Mouse (Mus musculus) stomach, embryonic 14.5 days (tissue): Measurements from ENCODE around the gene Gucd1. TPM values are rescaled to one million over a fixed set of nuclear protein-coding genes. Genes with fewer than 3 reads are reported as not detected.
"Not testable (repeated sequence)": the region's sequence is repeated elsewhere in the genome, so short reads cannot be mapped to it uniquely, and the experiment has no call there.

ENCODE experiments used
- ATAC-seq: fragments of 200-750 bp; cut with Nextera tagmentation; 2 replicates; pipeline ENCODE4 v1.8.0; 2017; ENCODE audit warnings: low read depth, moderate TSS enrichment; ENCODE audit not compliant: insufficient number of reproducible peaks, insufficient read depth, low FRiP score
- H3K27ac ChIP-seq: fragments of 300-500 bp; sonication (generic); 2 replicates; pipeline ENCODE4 v1.5.1; 2014; ENCODE audit warnings: mild to moderate bottlenecking, low read length, moderate library complexity, mixed read lengths
- H3K27me3 ChIP-seq: fragments of 300-500 bp; sonication (generic); 2 replicates; pipeline ENCODE4 v1.6.1; 2014; ENCODE audit warnings: low read length, control low read depth, mixed read lengths; ENCODE audit not compliant: control insufficient read depth, insufficient read depth
- H3K36me3 ChIP-seq: fragments of 300-500 bp; sonication (generic); 2 replicates; pipeline ENCODE4 v1.6.1; 2014; ENCODE audit warnings: mild to moderate bottlenecking, control low read depth, low read length, moderate library complexity, mixed read lengths; ENCODE audit not compliant: control insufficient read depth, insufficient read depth
- H3K4me1 ChIP-seq: fragments of 300-500 bp; sonication (generic); 2 replicates; pipeline ENCODE4 v1.6.1; 2014; ENCODE audit warnings: low read length, control low read depth, mixed read lengths; ENCODE audit not compliant: control insufficient read depth, insufficient read depth
- H3K4me2 ChIP-seq: fragments of 300-500 bp; sonication (generic); replicated peaks from 2 replicates; pipeline ENCODE4 v1.6.1; 2014; ENCODE audit warnings: low read depth, low read length, control low read depth
- H3K4me3 ChIP-seq: fragments of 300-500 bp; sonication (generic); 2 replicates; pipeline ENCODE4 v1.5.1; 2014; ENCODE audit warnings: low read depth, low read length, control low read depth
- H3K9ac ChIP-seq: fragments of 300-500 bp; sonication (generic); replicated peaks from 2 replicates; pipeline ENCODE4 v1.6.1; 2014; ENCODE audit warnings: low read depth, mild to moderate bottlenecking, control low read depth, low read length, moderate library complexity, mixed read lengths
- H3K9me3 ChIP-seq: fragments of 300-500 bp; sonication (generic); 2 replicates; pipeline ENCODE4 v1.6.1; 2016; ENCODE audit warnings: low read depth, low read length, control low read depth; ENCODE audit not compliant: control insufficient read depth
- WGBS: fragments of 180-500 bp; shearing (Covaris S2); extraction: QIAGEN DNeasy Blood & Tissue Kit; methylation state at CpG from one replicate; pipeline ENCODE4 v1.1.7; 2014; 5-methylcytosine and 5-hydroxymethylcytosine counted together
- polyA plus RNA-seq: library from polyadenylated mRNA; unstranded; fragments of >200 nt; fragmentation: Nextera tagmentation; extraction: Ambion mirVana; gene quantifications from 2 replicates; pipeline ENCODE4 v1.2.1, GENCODE M21; 2014

Gucd1 gene
- polyA plus RNA-seq, 1 experiment from 2014 or later = 29.9 TPM

DNA sequence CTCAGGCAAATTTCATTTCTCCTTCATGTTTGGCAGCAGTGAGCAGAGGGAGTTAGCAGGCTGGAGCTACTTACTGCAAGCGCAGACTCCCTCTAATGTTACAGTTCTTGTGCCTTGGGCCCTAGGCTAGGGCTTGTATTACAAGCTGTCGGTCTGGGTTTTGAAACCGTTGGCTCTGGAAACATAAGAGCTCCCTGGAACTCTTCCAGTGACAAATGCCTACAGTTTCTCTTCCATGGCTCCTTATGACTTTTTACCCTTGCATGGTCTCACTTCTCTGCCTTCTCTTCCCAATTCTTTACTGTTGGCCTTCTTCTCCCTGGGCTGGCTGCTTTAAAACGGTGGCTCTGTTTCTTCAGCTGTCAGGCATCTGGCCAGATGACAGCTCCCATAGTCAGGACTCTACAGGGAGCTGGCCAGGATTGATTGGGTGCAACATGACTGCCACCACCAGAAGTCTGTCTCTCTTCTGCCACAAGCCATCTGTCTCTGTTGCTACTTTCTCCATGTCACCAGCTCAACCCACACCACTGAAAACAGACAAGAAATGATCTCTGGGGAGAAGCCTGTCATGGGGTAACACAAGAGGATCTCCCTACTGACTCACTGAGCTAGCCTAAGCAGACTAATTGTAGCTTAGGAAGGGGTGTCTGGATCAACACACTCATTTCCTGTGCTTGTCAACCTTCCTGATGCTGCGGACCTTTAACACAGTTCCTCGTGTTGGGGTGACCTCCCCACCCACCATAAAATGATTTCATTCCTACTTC, 51.8 kb downstream of the Gucd1 start:
- 40% methylated on average over 6 of the region's 6 CpGs for WGBS
- Histone ChIP-seq H3K4me3 (no peak overlapping the region), H3K27ac (0 out of 2 replicates have a peak overlapping the region, but pooled peaks have one; percentile 27), H3K27me3 (no peaks in the 10 kb centered on the region), H3K4me2 (no peak overlapping the region), H3K9me3 (no peaks in the 10 kb centered on the region), H3K4me1 (0 out of 2 replicates have a peak, but pooled peaks cover 10% of the 10 kb centered on the region), H3K36me3 (no peaks in the 10 kb centered on the region), H3K9ac (no peak overlapping the region)
- no peak; the same call in 1 of the 2 replicates for ATAC-seq

DNA sequence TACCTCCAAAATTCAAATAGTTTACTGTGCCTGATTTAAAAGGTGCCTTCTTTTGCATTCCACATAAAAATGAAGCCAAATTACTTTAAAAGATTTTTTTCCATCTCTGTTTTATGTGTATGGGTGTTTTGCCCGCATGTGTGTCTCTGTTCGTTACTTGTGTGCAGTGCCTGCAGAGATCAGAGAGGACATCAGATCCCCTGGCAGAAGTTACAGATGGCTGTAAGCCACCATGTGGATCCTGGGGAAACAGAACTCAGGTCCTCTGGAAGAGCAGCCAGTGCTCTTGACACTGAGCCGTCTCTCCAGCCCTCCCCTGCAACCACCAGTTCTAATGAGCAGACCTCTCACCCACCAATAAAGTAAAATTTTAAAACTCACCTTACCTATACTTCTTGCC, 55.0 kb downstream of the Gucd1 start:
- no peak overlapping the region for H3K4me2 ChIP-seq
- 79% methylated on average over 3 of the region's 3 CpGs for WGBS
- no peak for ATAC-seq
- no peak overlapping the region for H3K27ac ChIP-seq
- no peak overlapping the region for H3K9ac ChIP-seq
- H3K4me1 ChIP-seq = 0 out of 2 replicates have a peak, but pooled peaks cover 10% of the 10 kb centered on the region
- H3K27me3 ChIP-seq = no peaks in the 10 kb centered on the region
- no peaks in the 10 kb centered on the region for H3K36me3 ChIP-seq
- no peaks in the 10 kb centered on the region for H3K9me3 ChIP-seq
- no peak overlapping the region for H3K4me3 ChIP-seq

DNA sequence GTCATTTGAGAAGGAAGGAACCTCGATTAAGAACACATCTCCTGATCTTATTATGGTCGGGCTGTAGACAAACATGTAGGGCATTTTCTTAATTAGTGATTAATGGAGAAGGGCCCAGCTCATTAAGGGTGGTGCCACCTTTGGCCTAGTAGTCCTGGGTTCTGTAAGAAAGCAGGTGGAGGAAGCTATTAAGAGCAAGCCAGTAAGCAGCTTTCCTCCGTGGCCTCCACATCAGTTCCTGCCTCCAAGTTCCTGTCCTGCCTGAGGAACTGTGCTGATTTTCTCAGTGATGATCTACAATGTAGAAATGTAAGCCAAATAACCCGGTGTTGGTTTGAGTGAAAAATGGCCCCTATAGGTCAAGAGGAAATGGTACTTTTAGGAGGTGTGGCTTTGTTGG, 59.4 kb downstream of the Gucd1 start:
- no peaks in the 10 kb centered on the region for H3K9me3 ChIP-seq
- no peak for ATAC-seq
- no peak overlapping the region for H3K4me2 ChIP-seq
- H3K4me1 ChIP-seq = no peaks in the 10 kb centered on the region
- H3K27ac ChIP-seq = no peak overlapping the region
- no peaks in the 10 kb centered on the region for H3K27me3 ChIP-seq
- 80% methylated on average over 4 of the region's 4 CpGs for WGBS
- no peak overlapping the region for H3K4me3 ChIP-seq
- H3K36me3 ChIP-seq = no peaks in the 10 kb centered on the region
- no peak overlapping the region for H3K9ac ChIP-seq

DNA sequence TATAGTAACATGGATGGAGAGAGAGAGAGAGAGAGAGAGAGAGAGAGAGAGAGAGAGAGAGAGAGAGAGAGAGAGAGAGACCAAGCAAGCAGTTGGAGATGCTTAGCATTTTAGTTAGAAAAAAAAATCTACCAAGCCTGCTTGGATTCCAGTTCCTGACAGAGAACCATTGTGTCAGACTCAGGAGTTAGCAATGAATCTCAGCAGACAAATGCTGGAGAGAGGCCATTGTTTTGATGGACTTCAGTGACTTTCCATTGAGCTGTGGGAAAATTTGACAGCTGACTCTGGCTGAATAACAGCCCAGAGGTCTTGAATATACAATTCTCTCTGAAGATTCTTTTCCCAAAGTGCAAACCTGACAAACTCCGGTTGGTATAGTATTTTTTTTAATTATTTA, 59.9 kb downstream of the Gucd1 start:
- H3K9me3 ChIP-seq = no peaks in the 10 kb centered on the region
- no peaks in the 10 kb centered on the region for H3K36me3 ChIP-seq
- H3K27ac ChIP-seq = no peak overlapping the region
- 59% methylated on average over 1 of the region's 1 CpGs for WGBS
- H3K27me3 ChIP-seq = no peaks in the 10 kb centered on the region
- no peak overlapping the region for H3K4me3 ChIP-seq
- no peak for ATAC-seq
- no peak overlapping the region for H3K4me2 ChIP-seq
- no peak overlapping the region for H3K9ac ChIP-seq
- no peaks in the 10 kb centered on the region for H3K4me1 ChIP-seq

DNA sequence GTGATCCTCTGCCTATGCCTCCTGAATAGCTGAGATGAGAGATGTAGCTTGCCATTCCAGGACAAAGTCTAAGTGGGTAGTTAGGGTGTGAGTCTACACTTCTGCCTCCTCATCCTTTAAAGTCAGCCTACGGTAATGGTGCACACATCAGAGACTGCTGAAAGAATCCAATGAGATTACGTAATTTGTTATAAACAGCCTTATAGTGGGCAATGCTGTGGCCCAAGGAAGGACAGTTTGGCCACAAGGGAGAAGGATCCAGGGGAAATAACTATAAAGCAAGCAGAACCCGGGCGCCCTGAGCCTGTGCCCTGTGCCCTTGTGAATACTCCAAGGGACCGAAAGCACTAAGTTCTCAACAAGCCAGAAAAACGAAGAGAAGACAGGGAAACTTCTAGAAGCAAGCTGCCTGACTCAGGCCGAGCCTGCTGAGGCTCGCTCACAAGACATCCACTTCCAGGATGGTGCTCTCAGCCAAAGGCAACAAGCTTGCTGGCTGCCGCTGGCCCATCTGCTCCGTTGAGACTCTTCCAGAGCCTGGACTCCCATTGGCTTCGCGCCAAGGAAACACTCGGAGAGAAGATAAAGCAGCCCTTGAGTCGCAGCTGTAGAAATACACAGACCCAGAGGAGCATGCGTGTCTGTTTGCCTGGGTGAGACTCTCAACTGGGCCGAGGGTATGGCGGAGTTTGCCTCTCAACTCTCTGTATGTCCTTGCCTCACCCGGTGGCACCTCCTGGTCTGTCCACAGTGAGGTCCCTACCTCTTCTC, 61.5 kb downstream of the Gucd1 start:
- WGBS = 69% methylated on average over 11 of the region's 18 CpGs
- H3K9me3 ChIP-seq, H3K36me3 ChIP-seq, H3K27ac ChIP-seq, H3K27me3 ChIP-seq, H3K4me3 ChIP-seq, H3K4me2 ChIP-seq, H3K4me1 ChIP-seq, H3K9ac ChIP-seq: not testable (repeated sequence)
- peak; percentile 33; the same call in 1 of the 2 replicates for ATAC-seq

DNA sequence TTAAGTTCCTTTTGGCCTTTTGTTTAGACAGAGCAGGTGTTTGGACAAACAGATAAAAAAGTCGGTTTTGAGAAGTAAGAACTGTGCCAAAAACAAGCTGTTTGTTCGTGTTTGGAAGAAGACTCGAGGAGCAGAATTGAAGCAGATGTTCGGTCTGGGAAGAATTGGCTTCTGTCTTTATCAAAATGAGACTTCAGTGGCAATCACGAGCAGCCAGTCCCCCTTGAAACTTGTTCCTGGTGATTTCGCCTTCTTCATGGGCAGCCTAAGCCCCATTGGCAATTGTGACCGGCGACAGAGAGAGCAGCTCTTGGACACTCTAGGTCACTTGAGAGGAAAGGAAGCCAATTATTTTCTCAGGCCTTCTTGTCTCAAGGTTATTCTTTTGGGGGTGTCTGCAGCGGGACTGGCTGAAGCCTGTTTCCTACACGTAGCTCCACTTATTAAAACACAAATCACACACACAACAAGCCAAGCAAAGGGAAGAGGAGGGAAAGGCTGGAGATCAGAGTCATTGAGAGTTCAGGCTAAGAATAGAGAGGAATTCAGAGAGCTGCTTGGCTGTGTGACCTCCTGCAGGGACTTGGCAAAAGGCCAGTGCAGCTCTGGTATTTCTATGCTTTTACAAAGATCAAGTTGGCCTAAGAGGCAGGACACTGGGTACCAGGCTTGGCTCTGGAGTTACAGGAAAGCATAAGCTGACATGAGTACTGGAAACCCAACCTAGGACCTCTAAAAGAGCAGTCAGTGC, 66.6 kb downstream of the Gucd1 start:
- Histone ChIP-seq H3K27ac (peak overlapping the region; percentile 12; the same call in 1 of the 2 replicates), H3K4me3 (no peak overlapping the region), H3K36me3 (no peaks in the 10 kb centered on the region), H3K4me2 (no peak overlapping the region), H3K9me3 (no peaks in the 10 kb centered on the region), H3K4me1 (peaks cover 3% of the 10 kb centered on the region; the same call in 1 of the 2 replicates), H3K9ac (no peak overlapping the region), H3K27me3 (no peaks in the 10 kb centered on the region)
- WGBS = 52% methylated on average over 10 of the region's 10 CpGs
- peak; percentile 67; the same call in 1 of the 2 replicates for ATAC-seq

DNA sequence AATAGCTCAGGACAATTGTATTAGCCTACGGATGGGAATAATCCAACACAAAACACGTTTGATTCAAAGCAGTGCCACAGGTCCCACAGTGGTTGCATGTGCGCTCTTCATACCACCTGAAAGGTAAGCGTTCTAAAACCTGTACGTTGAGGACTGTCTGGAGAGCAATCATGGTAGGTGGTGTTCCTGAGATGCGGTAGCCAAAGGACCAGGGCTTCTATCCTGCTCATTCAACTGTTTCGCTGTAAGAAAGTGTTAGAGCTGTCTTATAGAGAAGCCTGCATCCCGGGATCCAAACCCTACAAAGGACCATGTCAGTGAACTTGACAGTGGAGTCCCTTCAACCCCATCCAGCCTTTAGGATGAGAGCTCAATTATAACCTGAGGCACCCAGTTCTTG, 67.4 kb downstream of the Gucd1 start:
- whole genome bisulfite sequencing = 87% methylated on average over 8 of the region's 8 CpGs
- Histone ChIP-seq H3K9ac (no peak overlapping the region), H3K36me3 (no peaks in the 10 kb centered on the region), H3K4me1 (peaks cover 3% of the 10 kb centered on the region; the same call in 1 of the 2 replicates), H3K9me3 (no peaks in the 10 kb centered on the region), H3K4me2 (no peak overlapping the region), H3K27ac (no peak overlapping the region), H3K27me3 (no peaks in the 10 kb centered on the region), H3K4me3 (no peak overlapping the region)
- no peak for ATAC-seq

DNA sequence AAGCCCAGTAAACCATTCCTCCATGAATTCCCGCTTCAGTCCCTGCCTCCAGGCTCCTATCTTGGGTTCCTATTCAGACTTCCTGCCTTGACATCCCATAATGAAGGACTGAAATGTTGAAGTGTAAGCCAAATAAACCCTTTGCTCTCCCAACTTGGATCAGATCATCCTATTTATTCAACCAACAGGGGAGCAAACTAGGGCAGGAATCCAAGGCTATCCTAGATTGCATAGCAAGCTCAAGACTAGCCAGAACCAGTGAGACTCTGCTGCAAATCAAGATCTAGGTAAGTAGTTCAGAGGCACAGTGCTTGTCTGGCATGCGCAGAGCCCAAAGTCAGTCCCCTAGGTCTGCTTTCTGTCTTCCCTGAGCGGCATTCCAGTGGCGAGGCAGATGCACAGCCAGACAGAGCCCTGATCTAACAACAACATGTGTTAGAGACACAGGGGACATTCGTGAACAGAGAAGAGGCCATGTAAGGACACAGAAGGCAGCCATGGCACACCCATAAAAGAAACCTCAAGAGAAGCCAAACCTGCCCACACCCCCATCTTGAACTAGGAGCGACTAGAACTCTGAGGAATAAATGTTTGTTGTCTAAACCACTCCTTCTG, 68.9 kb downstream of the Gucd1 start:
- Histone ChIP-seq H3K36me3 (no peaks in the 10 kb centered on the region), H3K27me3 (no peaks in the 10 kb centered on the region), H3K4me1 (peaks cover 12% of the 10 kb centered on the region; the same call in 1 of the 2 replicates), H3K4me2 (no peak overlapping the region), H3K4me3 (no peak overlapping the region), H3K9me3 (no peaks in the 10 kb centered on the region), H3K9ac (no peak overlapping the region), H3K27ac (no peak overlapping the region)
- 76% methylated on average over 6 of the region's 6 CpGs for WGBS
- ATAC-seq = no peak
